Mouse (Mus musculus) heart, postnatal 0 days (tissue): ENCODE measurements at regions not wholly inside any gene's neighbourhood (a gene's known extent, or its start where the extent isn't known, plus 50 kb on each side); places are given as distances from the start of the nearest gene placed in this dataset.

Source experiments
- ATAC-seq: fragments of 200-750 bp; cut with Nextera tagmentation; 2 replicates; pipeline ENCODE4 v1.8.0; 2017; ENCODE audit warnings: low read depth, moderate number of reproducible peaks, moderate library complexity; ENCODE audit not compliant: insufficient read depth
- DNase-seq: peaks from one replicate; pipeline ENCODE4 v3.0.0-alpha.2; 2016; ENCODE audit warnings: low spot score
- H3K27ac ChIP-seq: fragments of 300-500 bp; sonication (generic); 2 replicates; pipeline ENCODE4 v1.5.1; 2014; ENCODE audit warnings: low read depth, mild to moderate bottlenecking
- H3K27me3 ChIP-seq: fragments of 300-500 bp; sonication (generic); 2 replicates; pipeline ENCODE4 v1.6.1; 2014; ENCODE audit warnings: low read length, mixed read lengths; ENCODE audit not compliant: control insufficient read depth, insufficient read depth
- H3K36me3 ChIP-seq: fragments of 300-500 bp; sonication (generic); replicated peaks from 2 replicates; pipeline ENCODE4 v1.6.1; 2014; ENCODE audit warnings: low read length, mixed read lengths; ENCODE audit not compliant: control insufficient read depth, insufficient read depth
- H3K4me1 ChIP-seq: fragments of 300-500 bp; sonication (generic); 2 replicates; pipeline ENCODE4 v1.6.1; 2014; ENCODE audit warnings: antibody characterized with exemption; ENCODE audit not compliant: control insufficient read depth, insufficient read depth
- H3K4me2 ChIP-seq: fragments of 300-500 bp; sonication (generic); 2 replicates; pipeline ENCODE4 v1.6.1; 2014; ENCODE audit warnings: low read depth, mild to moderate bottlenecking, low read length, moderate library complexity
- H3K4me3 ChIP-seq: fragments of 300-500 bp; sonication (generic); 2 replicates; pipeline ENCODE4 v1.5.1; 2014; ENCODE audit warnings: low read depth, low read length
- H3K9ac ChIP-seq: fragments of 300-500 bp; sonication (generic); replicated peaks from 2 replicates; pipeline ENCODE4 v1.6.1; 2014; ENCODE audit warnings: low read depth, low read length, mixed read lengths
- H3K9me3 ChIP-seq: fragments of 300-500 bp; sonication (generic); replicated peaks from 2 replicates; pipeline ENCODE4 v1.6.1; 2016; ENCODE audit warnings: low read length; ENCODE audit not compliant: control insufficient read depth
- CTCF ChIP-seq: IDR thresholded peaks from 2 replicates; pipeline ENCODE4 v1.5.1; 2016; ENCODE audit warnings: antibody characterized with exemption, control low read depth, low read depth
- EP300 ChIP-seq: IDR thresholded peaks from 2 replicates; pipeline ENCODE4 v1.6.1; 2016; ENCODE audit warnings: antibody characterized with exemption, low read depth
- WGBS: fragments of 180-500 bp; shearing (Covaris S2); extraction: QIAGEN DNeasy Blood & Tissue Kit; methylation state at CpG from one replicate; pipeline ENCODE4 v1.1.7; 2014; 5-methylcytosine and 5-hydroxymethylcytosine counted together

DNA sequence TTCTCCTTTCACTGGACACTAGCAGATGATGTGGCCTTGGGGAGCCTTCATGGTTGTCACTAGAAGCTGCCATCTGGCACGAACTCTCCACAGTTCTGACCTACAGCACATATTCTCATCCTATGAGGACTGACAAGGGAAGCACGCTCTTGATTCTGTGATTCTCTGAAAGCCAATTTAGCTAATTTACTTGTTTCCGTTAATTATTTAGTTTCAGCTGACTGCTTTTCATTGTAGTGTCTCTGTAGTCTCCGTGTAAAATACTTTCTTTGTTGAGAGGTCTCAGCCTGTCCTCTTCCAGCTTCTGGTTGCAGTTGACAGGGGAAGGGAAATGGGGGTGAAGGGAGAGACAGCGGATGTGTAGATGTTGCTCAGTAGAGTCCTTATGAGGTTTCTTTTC is 102.9 kb upstream of the Sp4 start:
- Histone ChIP-seq H3K4me2 (no peak overlapping the region), H3K4me1 (no peaks in the 10 kb centered on the region; the same call in 1 of the 2 replicates), H3K9me3 (no peaks in the 10 kb centered on the region), H3K36me3 (no peaks in the 10 kb centered on the region), H3K4me3 (no peak overlapping the region), H3K27ac (no peak overlapping the region), H3K9ac (no peak overlapping the region), H3K27me3 (no peaks in the 10 kb centered on the region)
- DNase-seq (no peak), ATAC-seq (no peak)
- TF ChIP-seq CTCF (no peak), EP300 (no peak)
- WGBS, result 74% methylated on average over 5 of the region's 5 CpGs

DNA sequence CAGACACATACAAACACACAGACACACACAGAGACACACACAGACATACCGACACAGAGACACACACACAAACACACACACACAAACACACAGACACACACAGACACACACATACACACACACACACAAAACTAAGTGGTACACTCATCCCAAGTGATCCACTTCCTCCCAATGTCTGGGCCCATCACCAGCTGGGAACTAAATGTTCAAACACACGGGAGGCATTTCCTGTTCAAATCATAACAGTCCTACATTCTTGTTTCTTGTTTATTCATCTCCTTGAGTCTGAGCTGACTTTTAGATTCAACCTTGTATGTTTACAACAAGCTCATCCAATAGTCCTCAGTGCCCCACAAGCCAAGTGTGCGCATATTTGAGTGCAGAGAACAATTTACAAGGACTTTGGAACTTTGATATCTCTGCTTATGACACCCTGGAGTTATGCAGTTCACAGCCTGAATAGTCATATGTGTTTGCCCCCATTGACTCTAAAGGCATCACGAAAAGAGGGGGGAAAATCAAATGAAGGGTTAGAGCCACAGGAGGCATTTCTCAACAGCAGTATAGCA is 102.4 kb upstream of the Sp4 start:
- H3K27me3 ChIP-seq, result no peaks in the 10 kb centered on the region
- H3K9ac ChIP-seq, result no peak overlapping the region
- H3K27ac ChIP-seq, result no peak overlapping the region
- DNase-seq, result no peak
- ATAC-seq, result no peak
- H3K36me3 ChIP-seq, result no peaks in the 10 kb centered on the region
- no peak overlapping the region for H3K4me2 ChIP-seq
- H3K4me3 ChIP-seq, result no peak overlapping the region
- H3K4me1 ChIP-seq, result no peaks in the 10 kb centered on the region; the same call in 1 of the 2 replicates
- WGBS, result 71% methylated on average over 4 of the region's 4 CpGs
- TF ChIP-seq EP300 (no peak), CTCF (no peak)
- H3K9me3 ChIP-seq, result no peaks in the 10 kb centered on the region

DNA sequence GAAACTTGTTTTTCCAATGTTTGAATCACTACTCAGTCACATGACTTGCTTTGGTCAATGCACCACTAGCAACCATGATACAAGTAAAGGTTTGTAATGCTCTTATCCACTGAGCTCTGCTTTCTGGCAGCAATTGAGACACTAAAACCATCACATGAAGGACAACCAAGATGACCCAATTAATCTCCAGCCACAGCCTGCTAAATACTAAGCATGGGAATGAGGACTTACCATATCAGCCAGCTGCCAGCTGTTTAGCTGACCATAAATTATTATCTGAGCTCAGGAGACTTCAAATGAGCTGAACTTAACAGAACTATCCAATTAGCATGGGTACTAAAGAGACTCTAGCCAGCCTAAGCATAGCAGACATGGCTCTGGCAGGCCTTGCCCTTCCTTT is 100.1 kb upstream of the Sp4 start:
- H3K27ac ChIP-seq, result no peak overlapping the region
- no peaks in the 10 kb centered on the region for H3K9me3 ChIP-seq
- H3K9ac ChIP-seq, result no peak overlapping the region
- ATAC-seq (no peak), DNase-seq (no peak)
- H3K36me3 ChIP-seq, result no peaks in the 10 kb centered on the region
- H3K4me3 ChIP-seq, result no peak overlapping the region
- no peaks in the 10 kb centered on the region for H3K4me1 ChIP-seq
- H3K4me2 ChIP-seq, result no peak overlapping the region
- no peaks in the 10 kb centered on the region for H3K27me3 ChIP-seq
- TF ChIP-seq EP300 (no peak), CTCF (no peak)

DNA sequence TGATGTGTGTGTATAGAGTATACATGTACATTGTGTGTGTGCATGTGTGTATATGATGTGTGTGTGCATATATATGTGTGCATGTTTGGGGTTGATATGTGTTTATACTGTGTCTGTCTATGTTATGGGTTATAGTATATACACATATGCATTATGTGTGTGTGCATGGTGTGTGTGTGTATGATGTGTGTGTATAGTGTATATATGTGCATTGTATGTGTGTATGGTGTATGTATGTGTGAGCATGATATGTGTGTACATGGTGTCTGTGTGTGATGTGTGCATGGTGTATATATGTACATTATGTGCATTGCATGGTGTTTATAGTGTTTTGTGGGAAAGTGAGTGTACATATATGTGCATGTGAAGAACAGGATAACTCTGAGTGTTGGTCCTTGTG is 90.4 kb upstream of the Sp4 start:
- DNase-seq (no peak), ATAC-seq (no peak)
- H3K4me2 ChIP-seq, result no peak overlapping the region
- no peak overlapping the region for H3K27ac ChIP-seq
- H3K9ac ChIP-seq, result no peak overlapping the region
- no peaks in the 10 kb centered on the region for H3K4me1 ChIP-seq
- H3K27me3 ChIP-seq, result no peaks in the 10 kb centered on the region
- no peaks in the 10 kb centered on the region for H3K9me3 ChIP-seq
- H3K4me3 ChIP-seq, result no peak overlapping the region
- H3K36me3 ChIP-seq, result no peaks in the 10 kb centered on the region
- no peak for TF ChIP-seq CTCF
- TF ChIP-seq EP300, result no peak

DNA sequence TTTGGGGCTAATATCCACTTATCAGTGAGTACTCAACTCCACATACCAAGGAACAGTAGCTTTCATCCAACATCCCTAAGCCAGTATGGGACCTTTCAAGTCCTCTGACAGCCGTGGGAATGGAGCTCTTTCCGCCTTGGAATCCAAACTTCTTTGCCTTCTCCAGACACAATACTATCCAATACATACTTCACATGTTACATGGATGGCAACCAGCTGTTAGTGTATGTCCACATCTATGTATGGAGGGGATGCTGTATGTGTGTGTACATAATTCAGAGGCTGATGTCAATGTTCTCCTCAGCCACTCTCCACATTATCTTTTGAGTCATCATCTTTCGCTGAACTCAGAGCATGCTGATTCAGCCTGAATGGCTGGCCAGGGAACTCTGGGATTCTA is 79.8 kb upstream of the Sp4 start:
- no peak overlapping the region for H3K4me2 ChIP-seq
- 74% methylated on average over 3 of the region's 3 CpGs for WGBS
- no peaks in the 10 kb centered on the region for H3K36me3 ChIP-seq
- H3K4me1 ChIP-seq, result no peaks in the 10 kb centered on the region
- H3K27me3 ChIP-seq, result no peaks in the 10 kb centered on the region
- no peak overlapping the region for H3K9ac ChIP-seq
- DNase-seq (no peak), ATAC-seq (no peak)
- H3K4me3 ChIP-seq, result no peak overlapping the region
- no peak overlapping the region for H3K27ac ChIP-seq
- no peaks in the 10 kb centered on the region for H3K9me3 ChIP-seq
- TF ChIP-seq CTCF (no peak), EP300 (no peak)

DNA sequence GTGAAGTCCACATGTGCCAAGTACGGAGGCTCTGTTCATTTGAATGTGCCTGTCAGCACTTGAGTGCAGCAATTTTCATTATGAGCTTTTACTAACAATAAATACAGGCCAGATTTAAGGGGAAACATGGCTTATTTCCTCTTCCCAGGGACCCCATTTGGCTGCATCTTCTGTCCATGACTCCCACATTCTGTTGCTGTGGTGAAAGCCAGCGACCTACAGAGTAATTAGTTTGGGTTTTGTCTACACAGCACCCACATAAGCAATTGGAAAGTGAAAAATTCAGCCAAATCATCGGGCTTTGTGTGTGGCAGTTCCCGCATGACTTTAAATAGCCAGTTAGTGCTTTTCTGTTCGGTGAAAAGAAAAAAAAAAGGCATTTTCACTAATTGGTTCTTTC is 76.7 kb upstream of the Sp4 start:
- TF ChIP-seq EP300, result no peak
- TF ChIP-seq CTCF, result no peak
- DNase-seq (no peak), ATAC-seq (no peak)
- 85% methylated on average over 5 of the region's 5 CpGs for WGBS
- Histone ChIP-seq H3K9me3 (no peaks in the 10 kb centered on the region), H3K27ac (no peak overlapping the region), H3K4me3 (no peak overlapping the region), H3K36me3 (no peaks in the 10 kb centered on the region), H3K4me1 (no peaks in the 10 kb centered on the region), H3K27me3 (no peaks in the 10 kb centered on the region), H3K4me2 (no peak overlapping the region), H3K9ac (no peak overlapping the region)
